Mouse (Mus musculus) liver, embryonic 14.5 days (tissue): Measurements from ENCODE around the gene Olfr198.

ENCODE experiments used
- CTCF ChIP-seq: IDR thresholded peaks from 2 replicates; pipeline ENCODE4 v1.5.1; 2016; ENCODE audit warnings: antibody characterized with exemption, low read depth, control low read depth
- EP300 ChIP-seq: IDR thresholded peaks from 2 replicates; pipeline ENCODE4 v1.6.1; 2016; ENCODE audit warnings: antibody characterized with exemption, low read depth

- TF ChIP-seq EP300, result no peak
- no peak for TF ChIP-seq CTCF
These were observed 46.4 kb upstream of the Olfr198 start for GRCm38 (mm10) chr16:59249684-59250083.
